Mouse (Mus musculus) gastrocnemius, adult 2 months (tissue): Measurements from ENCODE around the gene Gm3138. TPM values are rescaled to one million over a fixed set of nuclear protein-coding genes. Genes with fewer than 3 reads are reported as not detected.
"Not testable (repeated sequence)": the region's sequence is repeated elsewhere in the genome, so short reads cannot be mapped to it uniquely, and the experiment has no call there.

Source experiments
- DNase-seq: peaks from one replicate; pipeline ENCODE4 v3.0.0; 2022
- H3K27ac ChIP-seq: fragments of 200-600 bp; 2 replicates; pipeline ENCODE4 v1.8.1; 2022; ENCODE audit warnings: mild to moderate bottlenecking
- H3K4me3 ChIP-seq: fragments of 200-600 bp; 2 replicates; pipeline ENCODE4 v1.8.1; 2022; ENCODE audit warnings: mild to moderate bottlenecking, moderate library complexity
- intact Hi-C: fragments of 180-260 bp; cut with DNase I; formaldehyde crosslinking; loops from one replicate; pipeline ENCODE4 v1.15.1; 2025
- long read RNA-seq, 2 experiments: library from polyadenylated mRNA; stranded (forward); transcript quantifications; one replicate each; pipeline ENCODE4 v2.0.0; 2021
- total RNA-seq, 2 experiments: library from RNA; stranded (reverse); gene quantifications; 2 replicates each; pipeline ENCODE4 v1.2.3; 2021

Gm3138 gene
- not detected for total RNA-seq
- long read RNA-seq, experiment 1, result 0 reads
- long read RNA-seq, experiment 2, result 0 reads

GRCm38 (mm10) chr14:4249331-4249730 is at the start of gene Gm3138:
Gene Gm3138, plus strand, starts transcription at chr14:4249631.
- DNase-seq, intact Hi-C loops, H3K27ac ChIP-seq, H3K4me3 ChIP-seq: not testable (repeated sequence)

- H3K27ac ChIP-seq, DNase-seq, intact Hi-C loops, H3K4me3 ChIP-seq: not testable (repeated sequence)
Observed at GRCm38 (mm10) chr14:4269238-4269950, 20.0 kb downstream of the Gm3138 start.

GRCm38 (mm10) chr14:4279828-4280227 is 30.4 kb downstream of the Gm3138 start:
- intact Hi-C loops, DNase-seq, H3K4me3 ChIP-seq, H3K27ac ChIP-seq: not testable (repeated sequence)

Other genes starting within 250 kb of the Gm3138 start
- under 1 TPM in 1 of 2 experiments, not detected in 1; 0.26 TPM for gene Gm5796, start 225.7 kb upstream of the Gm3138 start, total RNA-seq
- not detected for gene Gm3115, start 165.5 kb upstream of the Gm3138 start, total RNA-seq
- gene Gm8108, start 139.1 kb upstream of the Gm3138 start, total RNA-seq, result not detected
- gene Gm3127, start 84.6 kb upstream of the Gm3138 start, total RNA-seq, result not detected
- gene Gm2974, start 67.1 kb upstream of the Gm3138 start, total RNA-seq, result not detected
- not detected for gene Gm3149, start 67.7 kb downstream of the Gm3138 start, total RNA-seq
- not detected for gene 2610042L04Rik, start 85.1 kb downstream of the Gm3138 start, total RNA-seq
- not detected for gene Gm3159, start 147.9 kb downstream of the Gm3138 start, total RNA-seq
- gene Gm3164, start 165.8 kb downstream of the Gm3138 start, total RNA-seq, result under 1 TPM in 1 of 2 experiments, not detected in 1; 0.26 TPM
- gene Gm3173, start 181.4 kb downstream of the Gm3138 start, total RNA-seq, result not detected
- not detected for gene Gm3182, start 232.1 kb downstream of the Gm3138 start, total RNA-seq